Mouse (Mus musculus): ENCODE data around the gene Parp9.

GRCm38 (mm10) chr16:35982902-35983516, 44.7 kb downstream of the Parp9 start:
- TF ChIP-seq POLR2A (IDR thresholded peaks at IDR 0.05; ENCODE audit: control insufficient read depth, extremely low read depth, insufficient read depth, low read length, poor library complexity) (peak; percentile 92), CTCF (IDR thresholded peaks at IDR 0.05; ENCODE audit: borderline replicate concordance, control insufficient read depth, extremely low read depth, insufficient read depth, low read length, poor library complexity) (peak; percentile 50; the same call in 1 of the 2 replicates)
